In genomic region chr13:92095131-92096090, GRCm38 (mm10) we compare ENCODE assay signal across 13 mouse cellular contexts. TPM values are rescaled to one million over a fixed set of nuclear protein-coding genes. Genes with fewer than 3 reads are reported as not detected.
DNase-seq lines count a peak whose midpoint lies in the region; ATAC-seq and TF ChIP-seq lines count a peak whose summit lies in the region.
"Had no signal": no experiment of that assay in that cellular context is flagged by ENCODE, and none has a peak within 500 bp of the region (broad histone marks: within the 10 kb centered on the region; RNA-seq: fewer than 3 reads in every experiment).

No protein-coding gene starts in this region.

- H3K27me3 ChIP-seq in embryonic facial prominence, embryonic 11.5 days (ENCODE audit: control insufficient read depth, insufficient read depth, low read length): no peaks in the 10 kb centered on the region
- no peaks in the 10 kb centered on the region for H3K27me3 ChIP-seq in embryonic facial prominence, embryonic 10.5 days (replicated peaks; ENCODE audit: low read depth, poor library complexity, severe bottlenecking)
- no peaks in the 10 kb centered on the region for H3K27me3 ChIP-seq in lung, embryonic 14.5 days (ENCODE audit: insufficient read depth, low read length)
- H3K27me3 ChIP-seq: hindbrain, embryonic 15.5 days; limb, embryonic 12.5 days had no signal

- H3K9ac ChIP-seq in embryonic facial prominence, embryonic 11.5 days (replicated peaks; ENCODE audit: low read length): no peak overlapping the region
- no peak overlapping the region for H3K9ac ChIP-seq in lung, embryonic 14.5 days
- H3K9ac ChIP-seq: hindbrain, embryonic 15.5 days; limb, embryonic 12.5 days; liver, postnatal 0 days had no signal

- no peak overlapping the region for H3K4me2 ChIP-seq in embryonic facial prominence, embryonic 11.5 days (ENCODE audit: low read depth, low read length)
- no peak overlapping the region for H3K4me2 ChIP-seq in lung, embryonic 14.5 days
- H3K4me2 ChIP-seq: hindbrain, embryonic 15.5 days; limb, embryonic 12.5 days had no signal

- no peak overlapping the region for H3K27ac ChIP-seq in embryonic facial prominence, embryonic 11.5 days (replicated peaks; ENCODE audit: low read depth, low read length)
- no peak overlapping the region for H3K27ac ChIP-seq in embryonic facial prominence, embryonic 10.5 days (replicated peaks)
- H3K27ac ChIP-seq in lung, embryonic 14.5 days (ENCODE audit: low read depth): no peak overlapping the region
- peak overlapping the region; percentile 92 for H3K27ac ChIP-seq in brown adipose tissue, adult 24 weeks (replicated peaks; ENCODE audit: low read depth, low read length)
- H3K27ac ChIP-seq: hindbrain, embryonic 15.5 days; limb, embryonic 12.5 days had no signal

- no peaks in the 10 kb centered on the region for H3K9me3 ChIP-seq in embryonic facial prominence, embryonic 11.5 days (replicated peaks; ENCODE audit: control insufficient read depth, low read length)
- no peaks in the 10 kb centered on the region for H3K9me3 ChIP-seq in embryonic facial prominence, embryonic 10.5 days
- no peaks in the 10 kb centered on the region for H3K9me3 ChIP-seq in lung, embryonic 14.5 days (ENCODE audit: low read depth, low read length)
- H3K9me3 ChIP-seq: hindbrain, embryonic 15.5 days; limb, embryonic 12.5 days had no signal

- no peaks in the 10 kb centered on the region for H3K36me3 ChIP-seq in embryonic facial prominence, embryonic 11.5 days (replicated peaks; ENCODE audit: control insufficient read depth, insufficient read depth, low read depth, low read length)
- no peaks in the 10 kb centered on the region for H3K36me3 ChIP-seq in embryonic facial prominence, embryonic 10.5 days (replicated peaks)
- no peaks in the 10 kb centered on the region for H3K36me3 ChIP-seq in lung, embryonic 14.5 days (ENCODE audit: insufficient read depth)
- H3K36me3 ChIP-seq: hindbrain, embryonic 15.5 days; limb, embryonic 12.5 days had no signal

- no peak for ATAC-seq in embryonic facial prominence, embryonic 11.5 days (replicated peaks; ENCODE audit: insufficient number of reproducible peaks, low FRiP score, low TSS enrichment, low read depth)
- ATAC-seq in lung, embryonic 14.5 days (ENCODE audit: insufficient read depth): peak; percentile 41; the same call in 1 of the 2 replicates
- ATAC-seq in monocyte, adult 5-6 weeks (replicated peaks; ENCODE audit: insufficient number of reproducible peaks, low FRiP score, low TSS enrichment, poor library complexity, severe bottlenecking): peak; percentile 53
- ATAC-seq: CD4-positive, CD25-positive, alpha-beta regulatory T cell, adult 4 months; liver, postnatal 0 days had no signal

- H3K4me3 ChIP-seq in embryonic facial prominence, embryonic 11.5 days (ENCODE audit: low read depth, low read length): no peak overlapping the region
- H3K4me3 ChIP-seq in embryonic facial prominence, embryonic 10.5 days: no peak overlapping the region
- H3K4me3 ChIP-seq in lung, embryonic 14.5 days (ENCODE audit: low read depth, low read length): no peak overlapping the region
- H3K4me3 ChIP-seq in brown adipose tissue, adult 24 weeks (ENCODE audit: insufficient read depth, low read depth, low read length): no peak overlapping the region
- H3K4me3 ChIP-seq: hindbrain, embryonic 15.5 days; limb, embryonic 12.5 days had no signal

- WGBS in embryonic facial prominence, embryonic 11.5 days: 68% methylated on average over 12 of the region's 12 CpGs
- WGBS in embryonic facial prominence, embryonic 10.5 days: 70% methylated on average over 12 of the region's 12 CpGs
- WGBS in lung, embryonic 14.5 days: 48% methylated on average over 12 of the region's 12 CpGs

- H3K4me1 ChIP-seq in embryonic facial prominence, embryonic 11.5 days (ENCODE audit: control insufficient read depth, insufficient read depth, low read length): no peaks in the 10 kb centered on the region
- H3K4me1 ChIP-seq in embryonic facial prominence, embryonic 10.5 days: peaks cover 8% of the 10 kb centered on the region
- no peaks in the 10 kb centered on the region for H3K4me1 ChIP-seq in lung, embryonic 14.5 days (ENCODE audit: insufficient read depth)
- peaks cover 20% of the 10 kb centered on the region for H3K4me1 ChIP-seq in brown adipose tissue, adult 24 weeks (ENCODE audit: control insufficient read depth, insufficient read depth, insufficient read length, low read length)
- H3K4me1 ChIP-seq: hindbrain, embryonic 15.5 days; limb, embryonic 12.5 days had no signal

- TF ChIP-seq CTCF in lung, embryonic 14.5 days (IDR thresholded peaks at IDR 0.05; ENCODE audit: low read depth): no peak

- peak; percentile 18 for DNase-seq in embryonic facial prominence, embryonic 11.5 days (ENCODE audit: low spot score)
- no peak for DNase-seq in embryonic facial prominence, embryonic 10.5 days (ENCODE audit: low spot score)
- DNase-seq in lung, embryonic 14.5 days: no peak
- DNase-seq in lung, postnatal 14 days: no peak
- DNase-seq in cerebellum, adult 18-20 months: no peak
- no peak for DNase-seq in spleen, postnatal 36 days (ENCODE audit: low spot score in 2 of 2)
- DNase-seq: liver, postnatal 0 days; thymus, postnatal 25 days had no signal

RNA-seq across cellular contexts. Expression of gene Rasgrf2, which starts 36.0 kb away (rescaled TPM):
- 0.10 TPM in 1 of 2 replicates, not detected in the other for polyA plus RNA-seq in embryonic facial prominence, embryonic 11.5 days (2014; fragmentation: Nextera tagmentation; extraction: Ambion mirVana)
- 0.04 TPM in 1 of 2 replicates, not detected in the other for polyA plus RNA-seq in embryonic facial prominence, embryonic 10.5 days (2016; fragmentation: Nextera tagmentation; extraction: Ambion mirVana)
- polyA plus RNA-seq in lung, embryonic 14.5 days (2014; fragmentation: Nextera tagmentation; extraction: Ambion mirVana): 0.09 TPM in 1 of 2 replicates, not detected in the other
- polyA plus RNA-seq in brown adipose tissue, adult 24 weeks (2012; ENCODE audit: insufficient read depth, insufficient read length, missing spikeins): 4.5 and 7.2 TPM in 2 replicates
- total RNA-seq in monocyte, adult 5-6 weeks (2017): 4.1 to 10.9 TPM (median 5.1 TPM) in 3 replicates
- polyA plus RNA-seq: limb, embryonic 12.5 days had no signal
